Mouse (Mus musculus) kidney, postnatal 0 days (tissue): ENCODE data around the gene Gm20911. TPM values are rescaled to one million over a fixed set of nuclear protein-coding genes. Genes with fewer than 3 reads are reported as not detected.
"Not testable (repeated sequence)": the region's sequence is repeated elsewhere in the genome, so short reads cannot be mapped to it uniquely, and the experiment has no call there.

Experiments
- ATAC-seq: fragments of 200-750 bp; cut with Nextera tagmentation; replicated peaks from 2 replicates; pipeline ENCODE4 v1.8.0; 2017; ENCODE audit warnings: low read depth, moderate number of reproducible peaks, moderate TSS enrichment, moderate library complexity; ENCODE audit not compliant: low FRiP score
- DNase-seq: peaks from one replicate; pipeline ENCODE4 v3.0.0-alpha.2; 2016; ENCODE audit warnings: low spot score
- H3K27ac ChIP-seq: fragments of 300-500 bp; sonication (generic); 2 replicates; pipeline ENCODE4 v1.5.1; 2014; ENCODE audit warnings: mild to moderate bottlenecking
- H3K27me3 ChIP-seq: fragments of 300-500 bp; sonication (generic); 2 replicates; pipeline ENCODE4 v1.6.1; 2014; ENCODE audit warnings: low read length, mixed read lengths; ENCODE audit not compliant: insufficient read depth
- H3K36me3 ChIP-seq: fragments of 300-500 bp; sonication (generic); 2 replicates; pipeline ENCODE4 v1.6.1; 2014; ENCODE audit warnings: low read length, mixed read lengths; ENCODE audit not compliant: insufficient read depth
- H3K4me1 ChIP-seq: fragments of 300-500 bp; sonication (generic); replicated peaks from 2 replicates; pipeline ENCODE4 v1.6.1; 2014; ENCODE audit warnings: antibody characterized with exemption, low read length, mixed read lengths; ENCODE audit not compliant: insufficient read depth
- H3K4me2 ChIP-seq: fragments of 300-500 bp; sonication (generic); 2 replicates; pipeline ENCODE4 v1.6.1; 2014; ENCODE audit warnings: mild to moderate bottlenecking, low read length, moderate library complexity, mixed read lengths
- H3K4me3 ChIP-seq: fragments of 300-500 bp; sonication (generic); replicated peaks from 2 replicates; pipeline ENCODE4 v1.5.1; 2014; ENCODE audit warnings: low read depth, low read length
- H3K9ac ChIP-seq: fragments of 300-500 bp; sonication (generic); 2 replicates; pipeline ENCODE4 v1.6.1; 2014; ENCODE audit warnings: low read depth, low read length
- H3K9me3 ChIP-seq: fragments of 300-500 bp; sonication (generic); replicated peaks from 2 replicates; pipeline ENCODE4 v1.6.1; 2016; ENCODE audit warnings: low read length, inconsistent platforms, mixed read lengths
- WGBS: fragments of 180-500 bp; shearing (Covaris S2); extraction: QIAGEN DNeasy Blood & Tissue Kit; methylation state at CpG from one replicate; pipeline ENCODE4 v1.1.7; 2014; 5-methylcytosine and 5-hydroxymethylcytosine counted together
- polyA plus RNA-seq: library from polyadenylated mRNA; unstranded; fragments of >200 nt; fragmentation: Nextera tagmentation; extraction: Ambion mirVana; gene quantifications from 2 replicates; pipeline ENCODE4 v1.2.1, GENCODE M21; 2015

Gm20911 gene
- polyA plus RNA-seq: not detected in 2 replicates

DNA sequence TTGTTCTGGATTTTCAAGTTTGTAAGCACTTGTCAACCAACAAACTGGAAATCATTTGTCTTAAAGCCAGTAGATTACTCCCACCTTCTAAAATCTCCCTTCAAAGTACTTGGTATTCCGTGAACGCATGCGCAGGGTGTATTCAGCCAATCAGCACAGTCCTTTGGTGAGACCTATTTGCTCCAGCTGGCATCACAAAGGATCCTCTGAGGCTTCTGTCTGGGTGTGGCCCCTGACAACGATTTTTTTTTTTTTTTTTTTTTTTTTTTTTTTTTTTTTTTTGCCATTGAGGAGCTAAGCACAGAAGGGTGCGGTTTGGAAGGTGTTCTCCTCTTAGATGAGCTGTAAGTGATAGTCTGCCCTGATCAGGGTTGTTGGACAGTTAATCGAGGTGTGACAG lies at the start of gene Gm20911:
Gene Gm20911, plus strand, starts transcription at position 301 of the 400 bp plus-strand sequence.
- H3K27me3 ChIP-seq, H3K27ac ChIP-seq, H3K36me3 ChIP-seq, H3K9ac ChIP-seq, ATAC-seq, H3K4me1 ChIP-seq, H3K9me3 ChIP-seq, H3K4me3 ChIP-seq, H3K4me2 ChIP-seq, DNase-seq: not testable (repeated sequence)
- no CpG with 5 or more reads among the region's 6 CpGs for WGBS
